Mouse (Mus musculus): ENCODE measurements around the gene Gm20708. TPM values are rescaled to one million over a fixed set of nuclear protein-coding genes. Genes with fewer than 3 reads are reported as not detected.

Gene Gm20708
- polyA plus RNA-seq, 1 experiment from 2014 or later: 0.78 TPM

GRCm38 (mm10) chr11:117852875-117853274 lies 43.4 kb downstream of the Gm20708 start:
- no peak overlapping the region for H3K27ac ChIP-seq (replicated peaks)
- no peak overlapping the region for H3K4me2 ChIP-seq
- H3K27me3 ChIP-seq (replicated peaks): no peaks in the 10 kb centered on the region
- H3K4me3 ChIP-seq: no peak overlapping the region
- no peaks in the 10 kb centered on the region for H3K9me3 ChIP-seq
- ATAC-seq (ENCODE audit: extremely low read depth, insufficient number of reproducible peaks, low FRiP score, low TSS enrichment): no peak
- peaks cover 73% of the 10 kb centered on the region for H3K36me3 ChIP-seq
- WGBS: 85% methylated on average over 3 of the region's 3 CpGs
- no peak overlapping the region for H3K9ac ChIP-seq
- peaks cover 25% of the 10 kb centered on the region for H3K4me1 ChIP-seq

GRCm38 (mm10) chr11:117854241-117854640 lies 44.8 kb downstream of the Gm20708 start:
- 85% methylated on average over 9 of the region's 9 CpGs for WGBS
- no peaks in the 10 kb centered on the region for H3K9me3 ChIP-seq
- H3K9ac ChIP-seq: no peak overlapping the region
- no peak overlapping the region for H3K4me3 ChIP-seq
- H3K27ac ChIP-seq (replicated peaks): no peak overlapping the region
- peaks cover 79% of the 10 kb centered on the region for H3K36me3 ChIP-seq
- no peak for ATAC-seq (ENCODE audit: extremely low read depth, insufficient number of reproducible peaks, low FRiP score, low TSS enrichment)
- peaks cover 19% of the 10 kb centered on the region for H3K4me1 ChIP-seq
- H3K27me3 ChIP-seq (replicated peaks): peaks cover 11% of the 10 kb centered on the region
- H3K4me2 ChIP-seq: no peak overlapping the region

GRCm38 (mm10) chr11:117855360-117855759 lies 45.9 kb downstream of the Gm20708 start:
- Histone ChIP-seq H3K4me3 (no peak overlapping the region), H3K4me2 (no peak overlapping the region), H3K27me3 (replicated peaks) (peaks cover 22% of the 10 kb centered on the region), H3K4me1 (peaks cover 13% of the 10 kb centered on the region), H3K9ac (no peak overlapping the region), H3K36me3 (peaks cover 77% of the 10 kb centered on the region), H3K9me3 (no peaks in the 10 kb centered on the region), H3K27ac (replicated peaks) (no peak overlapping the region)
- 95% methylated on average over 5 of the region's 5 CpGs for WGBS
- ATAC-seq (ENCODE audit: extremely low read depth, insufficient number of reproducible peaks, low FRiP score, low TSS enrichment): no peak

- no peaks in the 10 kb centered on the region for H3K9me3 ChIP-seq
- H3K9ac ChIP-seq: no peak overlapping the region
- H3K27me3 ChIP-seq (replicated peaks): peaks cover 29% of the 10 kb centered on the region
- peaks cover 13% of the 10 kb centered on the region for H3K4me1 ChIP-seq
- H3K27ac ChIP-seq (replicated peaks): no peak overlapping the region
- H3K4me2 ChIP-seq: no peak overlapping the region
- H3K36me3 ChIP-seq: peaks cover 73% of the 10 kb centered on the region
- no peak overlapping the region for H3K4me3 ChIP-seq
- no peak for ATAC-seq (ENCODE audit: extremely low read depth, insufficient number of reproducible peaks, low FRiP score, low TSS enrichment)
- WGBS: 73% methylated on average over 1 of the region's 1 CpGs
Measured at GRCm38 (mm10) chr11:117855975-117856374, 46.5 kb downstream of the Gm20708 start.

GRCm38 (mm10) chr11:117857462-117857861 lies 48.0 kb downstream of the Gm20708 start:
- Histone ChIP-seq H3K4me3 (no peak overlapping the region), H3K9me3 (no peaks in the 10 kb centered on the region), H3K27ac (replicated peaks) (no peak overlapping the region), H3K27me3 (replicated peaks) (peaks cover 43% of the 10 kb centered on the region), H3K4me1 (peaks cover 11% of the 10 kb centered on the region), H3K9ac (no peak overlapping the region), H3K4me2 (no peak overlapping the region), H3K36me3 (peaks cover 59% of the 10 kb centered on the region)
- 92% methylated on average over 10 of the region's 10 CpGs for WGBS
- no peak for ATAC-seq (ENCODE audit: extremely low read depth, insufficient number of reproducible peaks, low FRiP score, low TSS enrichment)

GRCm38 (mm10) chr11:117858392-117858791 lies 48.9 kb downstream of the Gm20708 start:
- Histone ChIP-seq H3K4me1 (peaks cover 11% of the 10 kb centered on the region), H3K4me3 (no peak overlapping the region), H3K4me2 (no peak overlapping the region), H3K27ac (replicated peaks) (no peak overlapping the region), H3K27me3 (replicated peaks) (peaks cover 53% of the 10 kb centered on the region), H3K36me3 (peaks cover 50% of the 10 kb centered on the region), H3K9ac (no peak overlapping the region), H3K9me3 (no peaks in the 10 kb centered on the region)
- WGBS: 60% methylated on average over 3 of the region's 3 CpGs
- ATAC-seq (ENCODE audit: extremely low read depth, insufficient number of reproducible peaks, low FRiP score, low TSS enrichment): no peak

- 3% methylated on average over 23 of the region's 23 CpGs for WGBS
- Histone ChIP-seq H3K36me3 (peaks cover 28% of the 10 kb centered on the region), H3K4me1 (peaks cover 11% of the 10 kb centered on the region), H3K4me2 (peak within 1 kb of the TSS; percentile 51), H3K9ac (peak within 1 kb of the TSS; percentile 45), H3K9me3 (no peaks in the 10 kb centered on the region), H3K27me3 (replicated peaks) (peaks cover 73% of the 10 kb centered on the region), H3K4me3 (peak within 1 kb of the TSS; percentile 8), H3K27ac (replicated peaks) (no peak within 1 kb of the TSS)
- no peak for ATAC-seq (ENCODE audit: extremely low read depth, insufficient number of reproducible peaks, low FRiP score, low TSS enrichment)
Measured at GRCm38 (mm10) chr11:117860601-117861000, 51.1 kb downstream of the Gm20708 start, which contains the start of gene Tmem235. Tmem235 (plus strand) TSS chr11:117860752.

- Histone ChIP-seq H3K4me2 (no peak overlapping the region), H3K4me1 (peaks cover 11% of the 10 kb centered on the region), H3K27ac (replicated peaks) (no peak overlapping the region), H3K4me3 (no peak overlapping the region), H3K36me3 (0 out of 2 replicates have a peak, but pooled peaks cover 4% of the 10 kb centered on the region), H3K9ac (no peak overlapping the region), H3K27me3 (replicated peaks) (peaks cover 72% of the 10 kb centered on the region), H3K9me3 (no peaks in the 10 kb centered on the region)
- 39% methylated on average over 11 of the region's 11 CpGs for WGBS
- no peak for ATAC-seq (ENCODE audit: extremely low read depth, insufficient number of reproducible peaks, low FRiP score, low TSS enrichment)
Measured at GRCm38 (mm10) chr11:117863174-117863856, 53.8 kb downstream of the Gm20708 start.

- WGBS: 64% methylated on average over 2 of the region's 2 CpGs
- no peak for ATAC-seq (ENCODE audit: extremely low read depth, insufficient number of reproducible peaks, low FRiP score, low TSS enrichment)
- Histone ChIP-seq H3K4me3 (no peak overlapping the region), H3K36me3 (no peaks in the 10 kb centered on the region), H3K27ac (replicated peaks) (no peak overlapping the region), H3K9me3 (no peaks in the 10 kb centered on the region), H3K9ac (no peak overlapping the region), H3K4me1 (peaks cover 11% of the 10 kb centered on the region), H3K27me3 (replicated peaks) (peaks cover 57% of the 10 kb centered on the region), H3K4me2 (no peak overlapping the region)
Measured at GRCm38 (mm10) chr11:117864805-117865204, 55.3 kb downstream of the Gm20708 start.

GRCm38 (mm10) chr11:117865988-117866387 lies 56.5 kb downstream of the Gm20708 start:
- Histone ChIP-seq H3K9me3 (no peaks in the 10 kb centered on the region), H3K27ac (replicated peaks) (no peak overlapping the region), H3K27me3 (replicated peaks) (peaks cover 45% of the 10 kb centered on the region), H3K4me1 (peaks cover 6% of the 10 kb centered on the region; the same call in 1 of the 2 replicates), H3K4me2 (no peak overlapping the region), H3K4me3 (no peak overlapping the region), H3K9ac (0 out of 2 replicates have a peak overlapping the region, but pooled peaks have one; percentile 3), H3K36me3 (no peaks in the 10 kb centered on the region)
- ATAC-seq (ENCODE audit: extremely low read depth, insufficient number of reproducible peaks, low FRiP score, low TSS enrichment): no peak
- 48% methylated on average over 6 of the region's 6 CpGs for WGBS

- Histone ChIP-seq H3K27me3 (replicated peaks) (peaks cover 9% of the 10 kb centered on the region), H3K9ac (0 out of 2 replicates have a peak overlapping the region, but pooled peaks have one; percentile 50), H3K4me2 (no peak overlapping the region), H3K4me3 (no peak overlapping the region), H3K4me1 (peaks cover 34% of the 10 kb centered on the region), H3K9me3 (no peaks in the 10 kb centered on the region), H3K36me3 (no peaks in the 10 kb centered on the region), H3K27ac (replicated peaks) (no peak overlapping the region)
- WGBS: 34% methylated on average over 12 of the region's 12 CpGs
- no peak for ATAC-seq (ENCODE audit: extremely low read depth, insufficient number of reproducible peaks, low FRiP score, low TSS enrichment)
Measured at GRCm38 (mm10) chr11:117870688-117871365, 61.4 kb downstream of the Gm20708 start.
